Mouse (Mus musculus): ENCODE measurements around the gene Zmym2.

GRCm38 (mm10) chr14:56888416-56888815 lies 2.0 kb downstream of the Zmym2 start:
- no peak for TF ChIP-seq CTCF (IDR thresholded peaks at IDR 0.05; ENCODE audit: borderline replicate concordance, extremely low read depth, insufficient read depth, insufficient read length)
- TF ChIP-seq POLR2A (IDR thresholded peaks at IDR 0.05; ENCODE audit: borderline replicate concordance, extremely low read depth, insufficient read depth, insufficient read length, poor library complexity, severe bottlenecking): no peak

Measured in brain, embryonic 14.5 days (tissue).